Mouse (Mus musculus) gastrocnemius, postnatal 36 days (tissue): ENCODE measurements around the gene Dmgdh. TPM values are rescaled to one million over a fixed set of nuclear protein-coding genes. Genes with fewer than 3 reads are reported as not detected.

Source experiments
- DNase-seq, 2 experiments: peaks; one replicate each; pipeline ENCODE4 v3.0.0; 2022
- intact Hi-C: fragments of 180-260 bp; cut with DNase I; formaldehyde crosslinking; loops from one replicate; pipeline ENCODE4 v1.15.1; 2025
- microRNA-seq, 2 experiments: library from miRNA; unstranded; fragments of <30 nt; microRNA quantifications; one replicate each; pipeline ENCODE4 v1.2.0; 2021
- total RNA-seq, 2 experiments: library from RNA; stranded (reverse); gene quantifications; 2 replicates each; pipeline ENCODE4 v1.2.3; 2021

Dmgdh gene
- total RNA-seq, 2 experiments from 2014 or later = not detected

GRCm38 (mm10) chr13:93771031-93771587, 96.9 kb downstream of the Dmgdh start:
- no peak for DNase-seq

GRCm38 (mm10) chr13:93771588-93772278, 97.5 kb downstream of the Dmgdh start, which contains the start of gene Arsb:
Gene Arsb (plus strand): TSS chr13:93771630.
- intact Hi-C loops = no loop called here
- DNase-seq = peak; percentile 76 to 87

More at GRCm38 (mm10) chr13:93771031-93771587, 96.9 kb downstream of the Dmgdh start:
- intact Hi-C loops = no loop called here

GRCm38 (mm10) chr13:93772279-93772636, 98.0 kb downstream of the Dmgdh start:
- intact Hi-C loops = no loop called here

GRCm38 (mm10) chr13:93772861-93773260, 98.6 kb downstream of the Dmgdh start:
- DNase-seq = no peak
- intact Hi-C loops = no loop called here

More at GRCm38 (mm10) chr13:93772279-93772636, 98.0 kb downstream of the Dmgdh start:
- no peak for DNase-seq

GRCm38 (mm10) chr13:93773704-93774315, 99.6 kb downstream of the Dmgdh start:
- intact Hi-C loops = no loop called here
- DNase-seq = no peak

- intact Hi-C loops = no loop called here
- DNase-seq = no peak
Observed at GRCm38 (mm10) chr13:93782823-93783222, 108.6 kb downstream of the Dmgdh start.

GRCm38 (mm10) chr13:93785329-93785728, 111.1 kb downstream of the Dmgdh start:
- DNase-seq = no peak
- intact Hi-C loops = no loop called here

- DNase-seq = no peak
- intact Hi-C loops = no loop called here
Observed at GRCm38 (mm10) chr13:93786051-93786450, 111.8 kb downstream of the Dmgdh start.

GRCm38 (mm10) chr13:93787647-93788046, 113.4 kb downstream of the Dmgdh start:
- intact Hi-C loops = no loop called here
- DNase-seq = no peak

- no peak for DNase-seq
Observed at GRCm38 (mm10) chr13:93792945-93793642, 118.9 kb downstream of the Dmgdh start.

GRCm38 (mm10) chr13:93793643-93794182, 119.5 kb downstream of the Dmgdh start:
- no peak for DNase-seq
- intact Hi-C loops = loop anchor here (5.0 to 10.0 kb wide), 2 partner anchors 351 to 414 kb away; no protein-coding TSS in a partner anchor

More at GRCm38 (mm10) chr13:93792945-93793642, 118.9 kb downstream of the Dmgdh start:
- intact Hi-C loops = loop anchor here (1.0 to 10.0 kb wide), 3 partner anchors 266 to 414 kb away; no protein-coding TSS in a partner anchor

- DNase-seq = no peak
- intact Hi-C loops = loop anchor here (10.0 kb wide), 1 partner anchor 348 kb away; no protein-coding TSS in a partner anchor
Observed at GRCm38 (mm10) chr13:93797011-93797600, 122.9 kb downstream of the Dmgdh start.

Small RNA genes within 50 kb of the gene (microRNA-seq; reads per million reads assigned to microRNA genes)
- gene Mir5624 = 0 reads per million in 2 experiments

Other genes with a start within 250 kb of the Dmgdh start
- 10 to 100 TPM; 23.5 to 26.7 TPM for gene Jmy, start 174.6 kb upstream of the Dmgdh start, total RNA-seq
- gene Bhmt, start 36.5 kb upstream of the Dmgdh start, total RNA-seq = not detected
- gene Bhmt2, start 131 bp upstream of the Dmgdh start, total RNA-seq = not detected
- 1 to 10 TPM; 3.4 to 3.5 TPM for gene Arsb, start 97.2 kb downstream of the Dmgdh start, total RNA-seq